Mouse (Mus musculus): Measurements from ENCODE around the gene Fbrs.
A peak's percentile ranks its signal among the peaks of the same experiment; 100 is the strongest.
"Not testable (repeated sequence)": the region's sequence is repeated elsewhere in the genome, so short reads cannot be mapped to it uniquely, and the experiment has no call there.

The Fbrs gene

DNA sequence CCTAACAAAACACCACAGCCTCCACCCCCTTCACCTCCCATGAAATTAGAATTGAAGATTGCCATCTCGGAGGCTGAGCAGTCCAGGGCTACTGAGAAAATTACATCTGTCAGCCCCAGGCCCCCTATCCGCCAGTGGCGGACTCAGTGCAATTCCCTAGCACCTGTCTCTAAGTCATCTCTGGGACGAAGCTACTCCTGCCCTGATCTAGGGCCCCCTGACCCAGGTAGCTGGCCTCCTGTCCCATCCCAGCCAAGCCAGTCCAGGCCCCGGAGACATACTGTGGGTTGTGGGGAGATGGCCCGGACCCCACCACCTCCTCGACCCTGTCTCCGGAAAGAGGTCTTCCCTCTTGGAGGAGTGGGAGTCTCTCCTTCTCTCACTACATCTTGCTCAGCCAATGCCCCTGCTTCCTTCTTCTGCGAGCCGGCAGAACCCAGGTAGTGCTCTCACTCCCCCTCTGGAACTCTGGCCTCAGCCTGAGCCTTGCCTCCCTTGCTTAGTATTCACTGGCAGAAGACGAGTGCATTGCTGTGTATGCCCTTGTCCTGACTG, 3.7 kb upstream of the Fbrs start:
- DNase-seq (ENCODE audit: low spot score in 2 of 2): no peak

DNA sequence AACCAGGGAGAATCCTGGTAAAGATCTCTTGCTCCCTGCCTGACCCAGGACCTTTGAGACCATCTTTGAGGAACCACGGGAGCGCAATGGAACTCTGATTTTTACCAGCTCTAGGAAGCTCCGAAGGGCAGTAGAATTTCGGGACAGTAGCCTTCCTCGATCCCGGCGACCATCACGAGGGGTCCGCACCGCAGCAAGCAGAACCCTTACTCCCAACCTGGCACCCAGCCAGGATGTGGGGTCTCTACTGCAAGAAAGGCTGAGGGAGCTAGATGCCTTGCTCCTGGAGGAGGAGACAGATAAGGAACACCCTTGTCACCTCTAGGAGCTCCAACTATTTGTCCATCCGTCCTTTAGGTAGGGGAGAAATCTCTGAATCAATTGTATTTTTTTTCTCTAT, 2.7 kb upstream of the Fbrs start:
- DNase-seq (ENCODE audit: low spot score in 2 of 2): no peak

DNA sequence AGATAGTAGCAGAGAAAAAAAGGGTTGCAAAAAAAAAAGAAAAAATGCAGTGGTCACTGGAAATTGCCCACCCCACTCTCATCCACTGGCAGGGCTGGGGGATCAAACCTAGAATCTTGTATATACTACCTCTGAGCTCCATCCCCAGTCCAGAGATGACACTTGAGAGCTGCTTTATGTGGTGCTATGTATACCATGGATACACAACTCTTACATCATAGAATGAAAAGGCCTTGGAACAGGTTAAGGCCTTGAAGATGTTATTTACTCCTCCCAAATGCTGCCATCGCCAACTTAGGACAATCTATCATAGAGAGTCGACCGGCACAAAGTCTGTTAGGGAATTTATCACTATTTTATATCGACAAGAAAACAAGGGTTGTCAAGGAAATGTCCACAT, 2.1 kb upstream of the Fbrs start:
- no peak for DNase-seq (ENCODE audit: low spot score in 2 of 2)

DNA sequence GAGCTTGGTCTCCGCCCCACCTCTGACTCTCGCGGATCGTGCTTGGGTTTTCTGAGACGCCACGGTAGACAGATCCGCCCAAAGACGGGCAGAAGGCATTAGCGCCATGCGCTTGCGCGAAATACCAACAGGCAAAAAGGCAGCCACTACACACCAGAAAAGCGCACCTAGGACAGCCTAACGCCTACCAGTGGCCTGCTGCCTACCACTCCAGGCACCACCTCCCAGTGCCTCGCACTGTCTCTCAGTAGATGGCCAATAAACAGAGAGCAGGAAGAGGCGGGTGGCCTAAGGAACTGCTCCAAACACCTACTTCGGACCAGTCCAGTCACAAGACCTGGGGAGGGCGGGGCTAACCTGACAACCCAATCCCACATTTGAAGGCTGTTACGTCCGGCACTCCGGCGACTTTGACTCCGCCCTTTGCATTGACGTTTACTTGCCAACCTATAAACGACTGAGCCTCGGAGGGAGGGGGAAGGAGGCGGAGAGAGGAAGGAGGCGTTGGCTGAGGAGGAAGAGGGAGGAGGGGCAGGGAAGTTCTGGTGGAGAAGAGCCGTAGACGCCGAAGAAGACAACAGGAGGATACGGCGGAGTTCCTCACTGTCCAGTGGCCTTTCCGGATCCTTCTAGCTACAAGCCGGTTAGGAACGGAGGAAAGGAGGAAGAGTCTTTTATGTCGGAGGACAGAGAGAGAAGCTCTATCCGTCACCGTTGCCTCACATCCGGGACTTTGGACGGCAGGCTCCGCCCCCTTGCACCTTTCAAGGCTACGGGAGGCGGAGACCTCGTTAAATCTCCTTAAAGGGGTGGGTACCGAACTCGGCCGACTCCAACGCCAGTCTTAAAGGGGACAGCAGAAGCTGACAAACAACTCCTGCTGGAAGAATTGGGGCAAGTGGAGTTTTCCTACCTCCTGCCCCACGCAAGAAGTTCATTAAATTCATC, 1.0 kb upstream of the Fbrs start:
- peak; percentile 99 to 100 for DNase-seq (ENCODE audit: low spot score in 2 of 2)

DNA sequence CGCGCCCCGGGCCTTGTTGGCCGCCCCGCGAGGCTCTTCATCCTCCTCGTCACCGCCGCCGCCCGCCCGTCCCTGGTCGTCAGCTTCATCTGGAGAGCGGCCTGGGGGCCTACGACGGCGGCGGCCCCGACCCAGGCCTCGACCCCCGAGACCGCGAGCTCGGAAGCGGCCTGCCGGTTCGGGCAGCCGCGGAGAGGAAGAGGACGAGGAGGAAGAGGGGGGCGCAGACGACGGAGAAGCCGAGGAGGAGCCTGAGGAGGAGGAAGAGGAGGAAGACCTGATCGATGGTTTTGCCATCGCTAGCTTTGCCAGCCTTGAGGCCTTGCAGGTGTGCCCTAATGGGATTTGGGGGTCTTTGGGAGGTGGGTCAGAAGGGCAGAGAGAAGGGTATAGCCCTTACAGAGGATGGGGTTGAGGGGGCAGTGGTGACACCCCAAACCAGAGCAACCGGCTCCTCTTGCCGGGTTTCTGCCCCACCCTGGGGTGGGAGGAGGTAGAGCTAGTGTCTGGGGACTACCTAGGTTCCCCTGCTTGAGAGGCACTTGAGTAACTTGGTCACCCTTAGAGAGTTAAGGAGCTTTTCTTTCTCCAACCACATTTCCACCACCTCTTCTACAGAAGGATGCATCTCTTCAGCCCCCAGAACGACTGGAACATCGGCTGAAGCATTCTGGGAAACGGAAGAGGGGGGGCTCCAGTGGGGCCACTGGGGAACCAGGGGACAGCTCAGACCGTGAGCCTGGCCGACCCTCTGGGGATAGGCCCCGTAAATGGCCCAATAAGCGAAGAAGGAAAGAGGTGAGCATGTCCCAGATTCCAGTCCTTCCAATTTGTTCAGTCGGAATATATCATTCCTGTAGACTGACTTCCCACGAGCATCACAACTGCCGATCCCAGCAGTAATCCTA, 573 bp downstream of the Fbrs start:
- DNase-seq (ENCODE audit: low spot score in 2 of 2): peak in 1 of 2 experiments; percentile 24

DNA sequence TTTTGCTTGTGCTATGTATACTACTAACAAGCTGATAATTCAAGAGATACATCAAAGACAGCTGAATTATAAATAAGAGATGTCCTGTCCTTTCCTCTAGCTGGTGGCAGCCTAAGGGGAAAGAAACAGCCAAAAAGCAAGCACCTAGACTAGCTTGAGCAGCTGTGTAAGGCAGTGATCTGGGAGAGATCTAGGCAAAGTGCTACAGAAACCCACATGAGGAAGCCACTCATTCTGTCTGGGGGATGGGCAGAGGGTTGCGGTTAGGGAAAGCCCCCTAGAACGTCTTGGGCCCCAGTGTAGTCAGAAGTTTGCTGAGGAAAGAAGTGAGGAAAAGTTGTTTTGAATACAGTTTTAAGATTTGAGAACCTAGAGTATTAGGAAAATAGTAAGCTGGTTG, 1.3 kb downstream of the Fbrs start:
- DNase-seq (ENCODE audit: low spot score in 2 of 2): no peak

DNA sequence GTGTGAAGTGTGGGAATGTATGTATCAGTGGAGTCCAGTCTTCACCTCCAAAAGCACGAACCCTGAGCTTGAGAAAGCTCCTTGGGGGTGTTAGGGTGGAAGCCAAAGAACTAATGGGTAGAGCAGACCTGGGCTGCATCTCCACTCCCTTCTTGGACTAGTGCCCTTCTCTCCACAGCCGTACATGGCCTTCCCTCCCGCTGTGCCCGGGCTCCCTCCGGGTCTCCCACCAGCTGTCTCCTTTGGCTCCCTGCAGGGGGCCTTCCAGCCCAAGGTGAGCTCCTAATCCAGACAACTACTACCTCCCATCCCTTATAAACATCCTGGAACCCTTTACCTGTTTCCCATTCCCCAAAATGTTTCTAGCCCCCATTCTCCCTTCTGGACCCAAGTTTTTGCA, 6.4 kb downstream of the Fbrs start:
- no peak for DNase-seq (ENCODE audit: low spot score in 2 of 2)

DNA sequence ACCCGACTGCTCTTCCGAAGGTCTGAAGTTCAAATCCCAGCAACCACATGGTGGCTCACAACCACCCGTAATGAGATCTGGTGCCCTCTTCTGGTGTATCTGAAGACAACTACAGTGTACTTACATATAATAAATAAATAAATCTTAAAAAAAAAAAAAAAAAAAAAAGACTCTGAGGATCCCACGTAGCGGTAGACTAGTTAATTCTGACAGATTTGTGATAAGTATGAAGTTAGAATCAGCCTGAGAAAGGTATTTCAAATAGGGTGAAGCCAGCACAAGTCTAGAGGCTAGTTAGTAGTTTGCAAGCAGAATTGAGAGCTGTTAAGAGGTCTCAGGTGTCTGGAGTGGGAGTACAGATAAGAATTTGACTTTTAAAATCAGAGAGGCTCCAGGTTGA, 9.4 kb downstream of the Fbrs start:
- DNase-seq (ENCODE audit: low spot score in 2 of 2): not testable (repeated sequence)

DNA sequence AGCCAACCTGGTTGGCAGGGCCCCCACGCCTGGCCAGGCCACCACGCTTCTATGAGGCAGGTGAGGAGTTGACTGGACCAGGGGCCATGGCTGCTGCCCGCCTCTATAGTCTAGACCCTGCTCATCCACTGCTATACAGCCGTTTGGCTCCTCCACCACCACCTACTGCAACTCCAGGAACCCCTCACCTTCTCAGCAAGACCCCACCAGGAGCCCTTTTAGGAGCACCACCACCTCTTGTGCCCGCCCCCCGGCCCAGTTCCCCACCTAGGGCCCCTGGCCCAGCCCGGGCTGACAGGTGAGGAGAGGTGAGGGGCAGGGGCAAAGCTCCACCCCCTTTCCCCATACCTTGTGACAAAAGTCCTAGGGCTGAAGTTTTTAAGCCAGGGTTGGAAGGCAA, 11.0 kb downstream of the Fbrs start:
- DNase-seq (ENCODE audit: low spot score in 2 of 2): no peak

DNA sequence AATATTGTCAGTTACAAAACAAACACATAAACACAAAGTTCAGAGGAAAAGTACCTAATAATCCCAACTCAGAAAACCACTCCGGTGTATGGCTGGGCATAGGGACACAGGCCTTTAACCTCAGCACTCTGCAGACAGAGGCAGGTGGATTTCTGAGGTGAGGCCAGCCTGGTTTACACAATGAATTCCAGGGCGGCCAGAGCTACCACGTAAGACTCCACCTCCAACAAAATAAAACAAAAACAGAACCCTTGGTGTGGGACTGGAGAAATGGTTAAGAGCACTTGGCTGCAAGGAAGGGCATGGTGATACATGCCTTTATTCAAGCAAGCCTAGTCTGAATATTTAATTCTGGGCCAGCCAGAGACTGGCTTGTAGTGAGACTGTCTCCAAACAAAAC, 12.8 kb downstream of the Fbrs start:
- DNase-seq (ENCODE audit: low spot score in 2 of 2): no peak

DNA sequence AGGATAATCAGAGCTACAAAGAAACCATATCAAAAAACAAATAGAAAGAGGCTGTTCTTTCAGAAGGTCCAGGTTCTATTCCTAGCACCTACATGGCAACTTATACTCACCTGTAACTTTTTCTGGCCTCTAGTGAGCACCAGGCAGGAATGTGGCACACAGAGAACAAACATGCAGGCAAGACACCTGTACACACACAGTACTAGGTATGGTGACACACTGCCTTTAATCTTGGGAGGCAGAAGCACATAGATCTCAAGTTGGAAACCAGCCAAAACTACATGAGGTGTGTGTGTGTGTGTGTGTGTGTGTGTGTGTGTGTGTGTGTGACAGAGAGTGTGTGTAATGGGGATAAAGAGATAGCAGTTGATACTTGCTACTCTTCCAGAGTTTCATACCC, 15.6 kb downstream of the Fbrs start:
- no peak for DNase-seq (ENCODE audit: low spot score in 2 of 2)

DNA sequence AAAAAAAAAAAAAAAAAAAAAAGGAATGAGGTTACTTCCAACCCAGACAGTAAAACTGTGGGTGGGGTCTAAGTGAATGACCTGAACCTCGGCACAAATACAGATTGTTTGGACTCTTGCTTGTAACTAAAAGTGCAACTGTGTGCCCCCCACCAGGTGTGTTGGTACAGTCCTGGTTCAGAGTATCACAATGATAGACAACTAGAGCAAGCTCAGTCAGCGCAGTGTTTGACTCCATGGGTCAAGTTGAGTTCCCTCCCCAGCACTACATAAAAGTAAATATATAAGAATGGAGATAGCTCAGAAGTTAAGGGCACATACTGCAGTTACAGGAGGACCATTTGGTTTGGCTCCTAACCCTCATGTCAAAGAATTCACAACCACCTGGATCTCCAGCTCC, 18.4 kb downstream of the Fbrs start:
- no peak for DNase-seq (ENCODE audit: low spot score in 2 of 2)

DNA sequence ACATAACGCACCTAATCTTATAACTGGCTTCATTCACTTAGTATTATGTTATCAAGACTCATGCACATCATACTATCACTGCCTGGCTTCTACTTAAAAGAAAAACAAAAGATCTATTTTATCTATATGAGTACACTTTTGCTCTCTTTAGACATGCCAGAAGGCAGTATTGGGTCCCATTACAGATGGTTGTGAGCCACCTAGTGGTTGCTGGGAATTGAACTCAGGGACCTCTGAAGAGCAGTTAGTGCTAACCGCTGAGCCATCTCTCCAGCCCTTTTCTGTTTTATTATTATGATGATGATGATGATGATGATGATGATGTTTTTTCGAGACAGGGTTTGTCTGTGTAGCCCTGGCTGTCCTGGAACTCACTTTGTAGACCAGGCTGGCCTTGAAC, 19.4 kb downstream of the Fbrs start:
- peak in 1 of 2 experiments; percentile 42 for DNase-seq (ENCODE audit: low spot score in 2 of 2)

DNA sequence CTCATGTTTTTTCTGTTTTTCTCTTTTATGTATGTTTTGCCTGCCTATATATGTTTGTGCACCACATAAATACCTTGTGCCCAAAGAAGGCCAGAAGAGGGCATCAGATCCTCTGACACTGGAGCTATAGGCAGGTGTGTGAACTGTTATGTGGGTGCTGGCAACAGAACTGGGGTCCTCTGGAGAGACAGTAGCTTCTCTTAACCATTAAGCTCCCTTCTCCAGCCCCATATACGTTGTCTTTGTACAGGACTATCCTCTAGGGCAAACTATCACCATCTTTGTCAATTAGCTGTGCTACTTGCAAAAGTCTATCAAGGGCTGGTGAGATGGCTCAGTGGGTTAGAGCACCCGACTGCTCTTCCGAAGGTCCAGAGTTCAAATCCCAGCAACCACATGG, 29.3 kb downstream of the Fbrs start:
- no peak for DNase-seq (ENCODE audit: low spot score in 2 of 2)

DNA sequence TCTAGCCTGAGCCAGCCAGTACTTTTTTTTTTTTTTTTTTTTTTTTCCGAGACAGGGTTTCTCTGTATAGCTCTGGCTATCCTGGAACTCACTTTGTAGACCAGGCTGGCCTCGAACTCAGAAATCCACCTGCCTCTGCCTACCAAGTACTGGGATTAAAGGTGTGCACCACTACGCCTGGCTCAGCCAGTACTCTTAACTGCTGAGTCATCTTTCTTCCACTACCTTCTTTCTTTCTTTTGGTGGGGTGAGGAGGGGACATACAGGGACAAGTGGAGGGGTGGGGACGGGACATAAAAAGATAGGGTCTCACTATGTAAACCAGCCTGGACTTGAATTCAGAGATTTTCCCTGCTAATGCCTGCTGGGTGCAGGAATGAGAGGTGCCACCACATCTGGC, 30.8 kb downstream of the Fbrs start:
- DNase-seq (ENCODE audit: low spot score in 2 of 2): not testable (repeated sequence)

DNA sequence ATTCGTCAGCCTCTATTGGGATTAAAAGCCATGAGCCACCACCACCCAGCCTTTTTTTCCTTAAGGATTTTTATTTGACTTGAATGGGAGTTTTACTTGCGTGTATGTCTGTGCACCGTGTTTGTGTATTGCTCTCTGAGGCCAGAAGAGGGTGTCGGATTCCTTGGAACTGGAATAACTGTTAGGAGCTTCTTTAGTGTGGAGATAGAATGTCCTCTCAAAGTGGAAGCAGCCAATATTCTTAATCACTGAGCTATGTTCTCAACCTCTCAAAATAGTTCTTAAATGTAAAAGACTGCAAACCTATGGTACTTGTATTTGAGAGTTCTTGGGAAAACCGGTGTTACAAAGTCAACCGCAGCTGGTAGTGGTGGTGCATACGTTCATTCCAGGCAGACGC, 32.2 kb downstream of the Fbrs start:
- no peak for DNase-seq (ENCODE audit: low spot score in 2 of 2)

DNA sequence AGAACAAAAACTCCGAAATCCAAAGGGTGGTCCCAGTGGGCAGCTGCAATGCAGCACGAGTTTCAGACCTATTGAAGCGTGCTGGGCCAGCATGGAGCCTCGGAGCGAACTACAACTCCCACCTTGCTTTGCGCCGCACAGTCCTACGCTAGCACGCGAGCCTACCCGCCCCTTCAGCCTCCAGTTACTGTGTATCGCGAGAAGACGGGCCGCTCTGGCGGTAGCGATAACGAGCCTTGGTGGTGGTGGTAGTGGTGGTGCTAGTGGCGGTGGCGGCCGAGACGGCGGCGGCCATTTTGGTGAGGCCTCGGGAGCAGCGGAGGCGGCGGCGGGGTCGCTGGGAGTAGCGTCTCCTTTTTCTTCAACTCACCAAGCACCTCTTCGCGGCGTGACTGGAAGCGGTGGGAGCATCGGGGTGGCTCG, 32.8 kb downstream of the Fbrs start, which contains the start of gene Srcap:
Gene Srcap (plus strand): TSS at position 176 of the 423 bp plus-strand sequence.
- DNase-seq (ENCODE audit: low spot score in 2 of 2): peak; percentile 95

DNA sequence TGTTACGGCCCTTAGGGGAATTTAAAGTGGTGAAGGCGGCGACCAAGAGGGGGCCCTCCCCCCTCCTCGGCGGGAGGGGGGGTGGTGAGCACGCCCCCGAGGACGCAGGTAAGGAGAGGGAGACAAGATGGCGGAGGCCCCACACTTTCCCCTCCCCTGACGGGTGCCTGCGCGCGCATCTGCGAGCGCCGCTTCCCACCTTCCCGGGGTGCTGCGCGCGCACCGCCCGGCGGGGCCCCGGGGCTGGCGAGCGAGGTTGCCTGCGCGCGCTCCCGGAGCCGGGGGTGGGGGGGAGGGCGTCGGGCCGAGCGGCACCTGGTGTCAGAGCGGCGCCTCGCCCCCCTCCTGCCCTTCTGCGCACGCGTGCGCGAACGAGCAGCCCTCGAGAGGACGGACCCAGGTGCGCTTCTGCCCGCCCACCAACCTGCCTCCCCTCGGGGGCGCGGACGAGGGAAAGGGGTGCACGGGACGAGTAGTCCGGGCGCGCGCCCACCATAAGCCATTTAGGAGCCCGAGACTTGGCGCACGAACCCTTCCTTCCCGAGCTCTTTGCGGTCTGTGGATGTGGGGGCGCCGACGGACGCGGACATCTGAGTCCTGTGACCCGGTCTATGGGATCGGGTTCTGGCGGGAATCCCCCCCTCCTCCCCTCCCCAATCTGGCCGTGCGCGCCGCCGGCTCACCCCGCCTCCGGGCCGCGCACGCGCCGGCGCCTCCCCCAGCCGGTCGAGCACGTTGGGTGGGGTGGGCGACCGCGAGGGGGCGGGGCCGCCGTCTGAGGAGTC, 33.4 kb downstream of the Fbrs start:
- DNase-seq (ENCODE audit: low spot score in 2 of 2): peak; percentile 78 to 82

DNA sequence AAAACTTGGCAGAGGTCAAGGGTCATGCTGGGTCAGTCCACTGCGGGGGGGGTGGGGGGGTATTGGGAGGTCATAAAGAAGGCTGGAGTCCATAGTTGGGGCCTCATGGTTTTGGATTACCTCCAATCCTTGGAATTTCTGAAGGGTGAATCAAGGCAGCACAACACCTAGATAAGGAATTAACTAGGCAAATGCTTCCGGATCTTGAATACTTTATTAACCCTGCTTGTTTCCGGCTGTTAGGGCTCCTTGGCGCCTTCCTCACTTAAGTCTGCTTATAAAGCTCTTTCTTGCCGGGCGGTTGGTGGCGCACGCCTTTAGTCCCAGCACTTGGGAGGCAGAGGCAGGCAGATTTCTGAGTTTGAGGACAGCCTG, 34.0 kb downstream of the Fbrs start:
- peak in 1 of 2 experiments; percentile 21 for DNase-seq (ENCODE audit: low spot score in 2 of 2)

DNA sequence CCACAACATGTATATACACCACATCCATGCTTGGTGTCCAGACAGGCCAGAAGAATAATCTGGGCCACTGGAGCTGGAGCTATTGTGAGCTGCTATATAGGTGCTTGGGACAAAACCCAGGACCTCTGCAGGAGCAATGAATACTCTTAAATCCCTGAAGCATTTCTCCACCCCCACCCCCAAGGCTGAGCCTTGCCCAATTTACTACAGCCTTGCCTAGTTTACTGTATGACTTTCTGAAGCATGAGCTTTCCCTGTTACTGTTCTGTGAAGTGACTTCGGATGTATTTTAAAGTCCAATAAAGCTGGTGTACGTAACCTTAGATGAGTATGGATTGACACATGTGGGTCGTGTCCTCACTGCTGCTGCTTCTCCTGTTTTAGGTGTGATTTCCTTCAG, 34.8 kb downstream of the Fbrs start:
- DNase-seq (ENCODE audit: low spot score in 2 of 2): no peak

DNA sequence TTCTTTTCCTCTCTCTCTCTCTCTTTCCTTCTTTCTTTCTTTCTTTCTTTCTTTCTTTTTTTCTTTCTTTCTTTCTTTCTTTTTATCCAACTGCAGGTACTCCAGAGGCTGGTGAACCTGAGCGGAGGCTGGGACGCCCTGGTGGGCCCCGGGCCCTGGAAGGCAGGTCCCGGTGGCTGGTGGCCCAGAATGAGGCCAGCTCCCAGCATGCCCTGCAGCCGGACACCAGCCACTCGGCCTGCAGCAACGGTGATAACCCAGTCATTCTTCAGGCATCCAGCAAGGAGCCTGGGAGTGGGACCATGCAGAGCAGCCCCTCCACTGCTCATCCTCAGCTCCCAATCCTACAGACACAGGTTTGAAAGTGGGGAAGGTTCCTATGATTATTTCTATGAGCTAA, 36.8 kb downstream of the Fbrs start:
- DNase-seq (ENCODE audit: low spot score in 2 of 2): no peak

DNA sequence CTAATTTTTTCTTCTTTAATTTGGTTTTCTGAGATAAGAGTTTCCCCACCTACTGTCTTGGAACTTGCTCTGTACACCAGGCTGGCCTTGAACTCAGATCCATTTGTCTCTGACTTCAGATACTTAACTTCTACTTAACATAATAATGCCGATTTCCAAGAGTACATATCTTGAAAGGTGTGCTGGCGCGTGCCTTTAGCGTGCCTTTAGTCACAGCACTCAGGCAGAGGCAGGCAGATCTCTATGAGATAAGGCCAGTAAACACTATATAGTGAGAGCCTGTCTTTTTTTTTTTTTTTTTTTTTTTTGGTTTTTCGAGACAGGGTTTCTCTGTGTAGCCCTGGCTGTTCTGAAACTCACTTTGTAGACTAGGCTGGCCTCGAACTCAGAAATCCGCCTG, 37.3 kb downstream of the Fbrs start:
- no peak for DNase-seq (ENCODE audit: low spot score in 2 of 2)

Measured in right cerebral cortex, adult 2 months (tissue).